Mouse (Mus musculus): ENCODE measurements around the gene Tagln2.

GRCm38 (mm10) chr1:172540283-172540820 is 40.5 kb downstream of the Tagln2 start:
- no peak for TF ChIP-seq CTCF (IDR thresholded peaks at IDR 0.05; ENCODE audit: control insufficient read depth, insufficient read depth, insufficient read length)
- TF ChIP-seq MAX (IDR thresholded peaks at IDR 0.05), result no peak
- TF ChIP-seq USF1 (IDR thresholded peaks at IDR 0.05; ENCODE audit: low read depth), result no peak
- TF ChIP-seq MYOD1 (IDR thresholded peaks at IDR 0.05; ENCODE audit: control insufficient read depth, insufficient read length, low read depth), result no peak
- no peak for TF ChIP-seq MYOG (IDR thresholded peaks at IDR 0.05; ENCODE audit: control insufficient read depth, extremely low read depth, insufficient read length)
- TF ChIP-seq FOSL1 (IDR thresholded peaks at IDR 0.05; ENCODE audit: insufficient read depth, low read length, poor library complexity, severe bottlenecking), result no peak
- TF ChIP-seq CEBPB (IDR thresholded peaks at IDR 0.05; ENCODE audit: low read depth), result no peak
